Mouse (Mus musculus): ENCODE measurements around the gene Mark3.

Mark3 gene

DNA sequence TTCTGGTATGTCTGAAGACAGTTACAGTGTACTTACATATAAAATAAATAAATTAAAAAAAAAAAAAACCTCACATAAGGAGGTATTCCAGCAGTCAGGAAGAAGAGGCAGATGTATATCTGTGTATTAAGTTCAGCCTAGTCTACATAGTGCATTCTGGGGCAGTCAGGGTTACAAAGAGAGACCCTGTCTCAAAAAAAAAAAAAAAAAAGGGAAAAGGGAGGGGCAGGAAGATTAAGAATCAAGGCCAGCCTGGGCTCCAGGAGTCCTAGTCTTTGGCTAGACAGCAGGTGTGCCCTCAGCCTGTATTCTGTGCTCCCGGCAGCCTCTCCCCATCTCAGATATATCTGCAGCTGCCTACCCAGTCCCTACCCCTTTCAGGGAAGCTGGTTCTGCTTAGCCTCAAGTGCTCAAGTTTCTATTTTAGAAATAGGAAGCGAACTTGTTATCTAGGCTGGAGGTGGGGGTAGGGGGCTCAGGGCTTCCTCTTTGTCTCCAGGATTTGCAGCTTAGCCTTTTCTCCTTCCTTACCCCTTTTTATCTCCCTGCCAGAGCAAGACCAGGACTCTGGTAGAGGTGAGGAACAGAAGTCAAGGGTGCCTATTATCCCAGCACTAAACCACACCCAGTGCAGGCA is 100.6 kb downstream of the Mark3 start:
- no peak for DNase-seq (ENCODE audit: low read depth, low spot score)

GRCm38 (mm10) chr12:111675797-111676580 is 101.7 kb downstream of the Mark3 start:
- no peak for DNase-seq (ENCODE audit: low read depth, low spot score)

GRCm38 (mm10) chr12:111677421-111677820 is 103.1 kb downstream of the Mark3 start:
- DNase-seq (ENCODE audit: low read depth, low spot score) = no peak

DNA sequence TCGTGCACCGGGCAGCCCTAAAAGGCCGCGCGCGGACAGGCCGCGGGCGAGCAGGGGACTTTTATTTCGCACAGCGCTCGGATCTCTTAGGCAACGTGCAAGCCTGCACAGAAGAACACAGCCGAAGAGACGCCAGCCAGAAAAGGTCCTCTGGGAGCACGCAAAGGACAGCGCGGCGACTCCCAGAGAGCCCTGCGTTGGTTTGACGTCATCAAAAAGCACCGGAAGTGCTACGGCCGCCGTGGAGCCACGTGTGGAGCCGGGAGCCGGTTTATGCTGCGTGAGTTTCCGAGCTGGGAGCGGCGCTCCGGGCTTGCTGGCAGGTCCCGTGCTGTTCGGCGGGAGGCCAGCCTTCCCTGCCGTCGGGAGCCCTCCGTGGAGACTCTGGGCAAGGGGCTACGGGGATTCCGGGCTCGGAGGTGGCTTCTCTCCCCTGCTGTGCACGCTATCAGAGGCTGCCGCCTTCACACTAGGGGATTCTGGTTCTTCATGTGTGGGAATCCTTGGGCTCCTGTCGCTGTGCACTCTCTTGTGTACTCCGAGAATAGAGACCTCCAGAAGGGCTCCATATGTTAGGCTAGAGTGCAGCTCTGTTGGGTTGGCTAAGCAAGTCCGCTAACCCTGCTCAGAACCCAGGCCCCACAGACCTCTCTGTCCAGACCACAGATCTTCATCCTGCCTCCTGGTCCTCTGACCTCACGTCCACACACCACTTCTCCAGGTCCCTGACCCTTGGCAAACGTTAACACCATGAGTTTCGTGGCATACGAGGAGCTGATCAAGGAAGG is 103.8 kb downstream of the Mark3 start, which contains the start of gene Trmt61a:
TSS of gene Trmt61a (plus strand) at position 224 of the 788 bp plus-strand sequence.
- DNase-seq (ENCODE audit: low read depth, low spot score) = peak; percentile 98

- no peak for DNase-seq (ENCODE audit: low read depth, low spot score)
Observed at GRCm38 (mm10) chr12:111678670-111678933, 104.3 kb downstream of the Mark3 start.

- DNase-seq (ENCODE audit: low read depth, low spot score) = no peak
Observed at GRCm38 (mm10) chr12:111678997-111679396, 104.7 kb downstream of the Mark3 start.

DNA sequence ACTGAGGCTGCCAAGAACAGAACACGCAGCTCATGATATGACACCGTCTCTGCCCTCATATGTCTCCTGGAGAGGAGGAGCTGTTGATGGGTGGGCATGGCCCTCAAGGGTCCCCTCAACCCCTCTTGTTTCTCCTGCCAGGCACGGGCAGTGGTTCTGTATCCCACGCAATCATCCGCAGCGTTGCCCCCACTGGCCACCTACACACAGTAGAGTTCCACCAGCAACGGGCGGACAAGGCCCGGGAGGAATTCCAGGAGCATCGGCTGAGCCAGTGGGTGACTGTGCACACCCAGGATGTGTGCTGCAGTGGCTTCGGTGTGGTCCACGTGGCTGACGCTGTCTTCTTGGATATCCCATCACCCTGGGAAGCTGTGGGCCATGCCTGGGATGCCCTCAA is 106.3 kb downstream of the Mark3 start:
- DNase-seq (ENCODE audit: low read depth, low spot score) = no peak

DNA sequence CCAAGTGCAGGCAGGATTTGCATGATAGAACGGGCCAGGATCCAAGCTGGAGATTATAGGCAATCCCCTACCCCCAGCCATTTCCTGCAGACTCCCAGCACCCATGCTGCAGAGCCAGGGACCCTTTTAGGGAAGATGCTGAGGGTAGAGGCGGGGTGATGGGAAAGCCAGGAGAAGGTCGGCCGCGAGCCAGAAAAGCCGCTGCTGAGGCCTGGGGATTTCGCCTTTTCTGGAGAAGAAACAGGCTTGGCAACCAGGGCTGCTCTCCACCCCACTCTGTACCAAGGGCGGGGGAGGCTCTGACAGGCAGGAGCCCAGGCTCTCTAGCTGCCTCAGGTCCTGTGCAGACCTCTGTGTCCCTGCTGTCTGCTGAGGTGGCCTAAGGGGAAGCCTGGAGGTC is 107.0 kb downstream of the Mark3 start:
- peak; percentile 77 for DNase-seq (ENCODE audit: low read depth, low spot score)

DNA sequence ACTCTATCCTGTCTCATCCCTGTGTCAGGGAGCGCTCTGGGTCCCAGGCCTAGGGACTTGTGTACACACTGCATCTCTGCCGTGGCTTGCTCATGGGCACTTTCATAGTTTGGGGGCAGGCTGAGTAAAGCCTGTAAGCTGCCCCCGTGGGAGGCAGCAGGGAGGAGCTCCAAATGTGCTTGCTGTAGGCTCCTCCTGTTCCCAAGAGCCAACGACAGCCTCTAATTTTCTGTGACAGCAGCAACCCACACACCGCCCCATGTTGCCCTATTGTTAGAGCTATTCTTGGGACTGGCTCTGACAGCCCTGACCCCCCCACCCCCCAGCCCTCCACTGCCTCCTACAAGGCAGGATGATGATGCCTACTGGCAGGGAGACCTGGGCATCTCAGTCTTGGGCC is 107.7 kb downstream of the Mark3 start:
- peak; percentile 92 for DNase-seq (ENCODE audit: low read depth, low spot score)

DNA sequence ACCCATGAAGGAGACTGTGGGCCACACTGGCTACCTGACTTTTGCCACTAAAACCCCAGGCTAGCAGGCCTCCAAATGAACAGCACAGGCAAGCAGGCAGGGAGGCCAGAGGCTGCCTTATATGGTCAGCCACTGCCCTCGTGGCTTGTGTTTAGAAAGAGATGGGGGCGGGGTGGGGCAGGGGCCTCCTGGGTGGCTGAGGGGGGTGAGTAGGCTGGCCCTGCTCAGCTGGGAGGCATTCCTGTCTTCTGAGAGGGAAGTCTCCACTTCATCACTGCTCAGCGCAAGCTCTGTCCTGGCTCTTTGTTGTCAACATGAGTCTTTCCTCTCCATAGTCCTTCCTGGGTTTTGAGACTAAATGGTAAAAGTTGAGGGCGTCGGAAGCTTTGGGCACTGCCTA is 108.5 kb downstream of the Mark3 start:
- DNase-seq (ENCODE audit: low read depth, low spot score) = no peak

GRCm38 (mm10) chr12:111686390-111686789 is 112.1 kb downstream of the Mark3 start:
- DNase-seq (ENCODE audit: low read depth, low spot score) = peak; percentile 74

DNA sequence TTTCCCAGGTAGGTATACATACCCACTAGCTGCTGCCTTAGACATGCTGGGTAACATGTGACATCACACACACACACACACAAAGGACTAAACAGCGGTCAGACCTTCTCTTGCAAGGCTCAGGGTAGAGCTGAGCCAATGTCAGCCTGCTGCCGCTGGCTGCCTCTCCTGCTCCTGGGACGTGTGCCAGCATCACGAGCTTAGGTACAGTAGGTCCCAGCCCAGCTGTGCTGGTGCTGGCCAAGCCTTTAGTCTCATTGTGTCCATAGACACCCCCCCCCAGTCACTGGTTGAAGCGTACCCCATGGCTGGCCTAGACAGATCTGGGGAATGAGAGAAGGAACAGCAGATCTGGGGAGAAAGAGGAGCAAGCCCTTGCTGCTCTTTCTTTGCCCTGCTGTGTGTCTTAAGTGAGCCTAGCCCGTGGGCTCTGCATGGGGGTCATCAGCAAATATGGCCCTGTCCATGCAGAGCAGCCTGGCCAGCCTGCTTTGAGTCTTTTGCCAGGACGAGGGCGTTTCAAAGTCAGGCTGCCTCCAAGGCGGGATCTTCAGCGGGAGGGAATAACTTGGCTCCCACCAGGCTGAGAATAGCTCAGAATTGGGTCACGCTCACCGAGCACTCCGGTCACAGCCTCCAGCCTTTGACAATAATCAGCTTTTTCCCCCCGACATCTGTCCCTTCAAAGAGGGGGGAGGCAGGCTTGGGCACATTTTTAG is 113.2 kb downstream of the Mark3 start:
- peak; percentile 93 for DNase-seq (ENCODE audit: low read depth, low spot score)

DNA sequence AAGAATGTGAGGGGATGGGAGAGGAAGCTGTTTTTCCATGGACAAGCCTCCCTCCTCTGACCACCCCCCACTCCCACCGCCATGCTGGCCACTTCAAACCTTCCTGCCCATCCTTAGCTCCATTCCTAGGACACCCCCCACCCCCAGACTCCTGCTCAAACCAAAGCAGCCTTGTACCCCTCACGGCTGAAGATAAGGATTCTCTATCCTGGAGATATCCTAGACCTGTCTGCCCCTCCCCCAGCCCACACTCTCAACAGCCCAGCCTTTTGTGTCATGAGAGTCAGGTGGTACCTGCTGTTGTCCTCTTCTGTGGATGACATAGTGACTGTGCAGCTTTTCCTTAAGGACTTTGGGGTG is 113.7 kb downstream of the Mark3 start:
- DNase-seq (ENCODE audit: low read depth, low spot score) = no peak

DNA sequence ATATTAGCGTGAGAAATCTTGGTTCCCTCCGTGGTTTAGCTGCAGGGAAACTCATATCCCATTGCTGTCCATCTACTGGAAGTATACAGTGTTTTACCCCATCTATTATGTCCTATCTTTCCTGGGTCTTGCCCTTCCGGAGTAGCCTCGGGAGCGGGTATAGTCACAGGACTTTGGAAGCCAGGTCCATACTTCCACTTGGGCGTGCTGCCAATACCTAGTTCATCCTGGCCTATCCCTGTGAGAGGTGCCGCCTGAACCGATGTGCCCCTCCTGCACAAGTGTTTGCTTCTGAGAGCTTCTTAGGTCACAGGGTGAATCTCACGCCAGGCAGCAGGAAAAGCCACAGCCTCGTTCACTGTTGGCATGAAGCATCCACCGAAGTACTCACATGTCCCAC is 115.1 kb downstream of the Mark3 start:
- no peak for DNase-seq (ENCODE audit: low read depth, low spot score)

DNA sequence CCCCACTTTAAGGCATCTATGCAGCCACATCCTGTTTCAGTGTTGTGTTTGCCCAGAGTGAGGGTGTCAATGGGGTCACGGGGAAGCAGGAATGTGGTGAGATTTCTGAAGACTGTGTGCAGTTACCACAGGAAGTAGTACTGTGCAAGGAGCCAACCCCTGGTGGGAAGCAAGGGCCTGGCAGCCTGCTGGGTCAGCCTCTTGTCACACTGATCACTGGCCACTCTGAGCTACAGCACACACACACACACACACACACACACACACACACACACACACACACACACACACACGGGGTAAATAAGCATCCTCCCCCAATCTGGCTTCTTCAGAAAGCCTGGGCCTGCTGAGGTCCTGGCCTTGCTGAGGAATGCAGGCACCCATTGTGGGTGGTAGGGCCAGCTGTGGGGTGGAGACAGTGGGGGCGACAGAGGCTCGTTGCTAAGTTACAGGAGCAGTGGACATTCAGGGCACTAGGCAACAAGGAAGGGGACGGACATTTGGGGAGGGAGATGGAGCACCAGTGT is 117.1 kb downstream of the Mark3 start:
- DNase-seq (ENCODE audit: low read depth, low spot score) = peak; percentile 79

GRCm38 (mm10) chr12:111692899-111693298 is 118.6 kb downstream of the Mark3 start:
- DNase-seq (ENCODE audit: low read depth, low spot score) = no peak

DNA sequence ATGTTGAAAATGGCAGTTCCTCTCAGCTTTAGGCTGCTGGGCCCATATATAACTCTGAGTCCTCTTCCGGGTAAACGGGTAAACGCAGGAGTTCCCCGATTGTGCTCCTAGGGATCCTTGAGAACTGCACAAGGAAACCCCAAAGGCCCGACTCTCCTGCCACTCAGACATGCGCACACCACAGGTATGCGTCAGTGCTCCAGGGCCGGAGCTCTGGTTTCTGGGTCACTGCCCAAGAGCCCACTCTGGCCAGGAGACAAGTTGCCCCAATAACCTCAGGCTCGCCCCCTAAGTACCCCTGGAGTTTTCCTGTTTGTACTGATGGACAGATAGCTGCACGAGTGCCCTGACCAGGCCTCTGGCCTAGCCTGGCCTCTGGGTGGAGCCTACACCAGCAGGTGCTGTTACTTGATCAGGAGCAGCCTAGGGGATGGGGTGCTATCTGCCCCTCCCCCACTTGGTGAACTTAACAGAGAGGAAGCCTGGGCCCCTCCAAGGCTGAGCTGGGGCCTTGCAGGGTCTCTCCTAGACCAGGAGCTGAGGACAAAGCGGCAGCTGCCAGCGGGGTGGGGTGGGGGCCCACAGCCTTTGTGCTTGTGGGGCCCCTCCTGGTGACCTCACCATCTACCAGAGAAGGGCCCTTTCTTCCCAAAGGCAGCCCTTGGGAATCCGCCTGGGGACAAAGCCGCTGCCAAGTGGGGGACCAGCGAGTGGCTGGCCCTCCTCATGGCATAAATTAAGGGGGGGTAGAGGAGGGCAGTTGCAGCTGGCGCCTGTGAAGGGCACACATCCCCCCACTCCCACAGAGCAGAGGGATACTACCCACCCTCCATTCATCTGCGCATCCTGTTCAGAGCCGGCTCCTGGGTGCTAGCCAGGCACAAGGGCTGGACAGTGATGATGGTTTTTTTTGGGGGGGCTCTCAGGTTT is 119.3 kb downstream of the Mark3 start:
- DNase-seq (ENCODE audit: low read depth, low spot score) = peak; percentile 95

GRCm38 (mm10) chr12:111694271-111694781 is 120.0 kb downstream of the Mark3 start:
- no peak for DNase-seq (ENCODE audit: low read depth, low spot score)

DNA sequence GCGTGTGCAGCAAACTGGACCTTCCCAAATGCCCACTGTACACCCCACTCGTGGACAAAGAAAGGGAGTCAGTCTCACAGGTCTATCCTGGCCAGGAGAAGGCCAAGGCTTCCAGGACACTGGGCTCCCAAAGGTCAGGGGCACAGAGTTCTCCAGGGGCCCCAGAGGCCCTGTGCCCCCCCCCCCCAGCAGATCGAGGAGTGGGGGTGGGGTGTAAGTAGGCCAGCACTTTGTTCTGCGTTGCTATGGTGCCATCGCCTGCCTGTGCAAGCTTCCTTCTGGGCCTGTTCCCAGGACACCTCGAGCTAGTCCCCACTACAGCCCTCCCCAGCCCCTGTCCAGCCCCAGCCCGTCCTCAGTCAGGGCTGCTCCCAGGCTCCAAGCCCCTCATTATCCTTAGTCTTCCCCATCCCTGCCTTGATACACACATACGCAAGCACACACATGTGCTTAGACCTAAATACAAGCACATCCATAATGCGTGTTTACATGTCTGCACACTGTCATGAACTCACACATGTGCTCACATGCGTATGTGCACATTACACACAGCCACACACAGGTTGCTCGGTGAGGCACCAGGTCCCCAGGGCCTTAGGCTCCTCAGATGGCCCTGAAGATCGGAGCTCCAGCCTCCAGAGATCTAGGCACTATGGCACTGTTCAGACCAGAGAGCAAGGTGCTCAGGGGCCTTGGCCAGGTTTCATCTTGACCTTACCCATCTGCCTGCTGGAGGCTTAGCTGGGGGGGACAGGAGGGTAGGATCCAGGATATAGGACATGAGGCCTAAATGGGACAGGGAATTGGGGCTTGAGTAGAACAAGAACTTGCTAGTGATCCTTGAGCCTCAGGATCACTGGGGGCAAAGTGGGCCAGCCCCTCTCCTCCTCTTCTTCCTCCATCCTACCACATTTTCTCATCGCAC is 120.8 kb downstream of the Mark3 start:
- DNase-seq (ENCODE audit: low read depth, low spot score) = peak; percentile 78

Measured in brain, adult 2 months (tissue).